Mouse (Mus musculus): ENCODE measurements at regions not wholly inside any gene's neighbourhood (a gene's known extent, or its start where the extent isn't known, plus 50 kb on each side); places are given as distances from the start of the nearest gene placed in this dataset.

- no peak for DNase-seq
These were observed 505.9 kb downstream of the Gm6685 start for GRCm38 (mm10) chr11:27833736-27834135.

- DNase-seq = no peak
These were observed 539.6 kb downstream of the Gm6685 start for GRCm38 (mm10) chr11:27799826-27800620.

GRCm38 (mm10) chr11:27753913-27754218 is 585.8 kb downstream of the Gm6685 start:
- no peak for DNase-seq

- peak; percentile 50 to 54 for DNase-seq
These were observed 586.3 kb downstream of the Gm6685 start for GRCm38 (mm10) chr11:27753212-27753912.

GRCm38 (mm10) chr11:27726109-27726508 is 613.6 kb downstream of the Gm6685 start:
- DNase-seq = no peak

GRCm38 (mm10) chr11:27721346-27721745 is 618.3 kb downstream of the Gm6685 start:
- DNase-seq = no peak

- no peak for DNase-seq
These were observed 667.2 kb downstream of the Gm6685 start for GRCm38 (mm10) chr11:27672436-27672835.

Data from kidney, postnatal 25 days (tissue).